ENCODE assay signal across 28 mouse cellular contexts in the genomic region with DNA sequence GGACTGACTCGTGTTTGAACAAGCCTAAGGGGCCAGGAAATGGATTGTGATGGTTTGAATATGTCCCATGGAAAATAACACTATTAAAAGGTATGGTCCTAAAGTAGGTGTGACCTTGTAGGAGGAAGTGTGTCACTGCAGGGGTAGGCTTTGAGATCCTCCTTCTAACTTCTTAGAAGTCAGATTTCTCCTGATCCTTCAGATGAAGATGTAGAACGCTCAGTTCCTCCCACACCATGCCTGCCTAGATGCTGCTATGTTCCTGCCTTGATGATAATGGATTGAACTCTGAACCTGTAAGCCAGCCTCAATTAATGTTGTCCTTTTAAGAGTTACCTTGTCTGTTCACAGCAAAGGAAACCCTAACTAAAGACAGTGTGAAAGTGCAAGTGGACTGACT.
DNase-seq lines count a peak whose midpoint lies in the region; ATAC-seq lines count a peak whose summit lies in the region.
"Had no signal": no experiment of that assay in that cellular context is flagged by ENCODE, and none has a peak within 500 bp of the region (broad histone marks: within the 10 kb centered on the region; RNA-seq: fewer than 3 reads in every experiment).

No protein-coding gene starts in this region.

- H3K27ac ChIP-seq in liver, embryonic 12.5 days = 0 out of 2 replicates have a peak overlapping the region, but pooled peaks have one; percentile 36
- H3K27ac ChIP-seq in liver, embryonic 11.5 days (ENCODE audit: low read depth, low read length) = no peak overlapping the region
- H3K27ac ChIP-seq: embryonic facial prominence, embryonic 10.5 days; embryonic facial prominence, embryonic 13.5 days; forebrain, embryonic 12.5 days; forebrain, embryonic 15.5 days; heart, embryonic 15.5 days; hindbrain, embryonic 10.5 days; hindbrain, embryonic 13.5 days had no signal

- no peak overlapping the region for H3K4me3 ChIP-seq in liver, embryonic 12.5 days
- no peak overlapping the region for H3K4me3 ChIP-seq in liver, embryonic 11.5 days (ENCODE audit: low read depth, low read length)
- H3K4me3 ChIP-seq: embryonic facial prominence, embryonic 10.5 days; embryonic facial prominence, embryonic 13.5 days; erythroblast, embryonic 14.5 days; forebrain, embryonic 12.5 days; forebrain, embryonic 15.5 days; heart, embryonic 12.5 days; heart, embryonic 15.5 days; hindbrain, embryonic 10.5 days; hindbrain, embryonic 13.5 days had no signal

- peaks cover 73% of the 10 kb centered on the region for H3K4me1 ChIP-seq in liver, embryonic 12.5 days
- H3K4me1 ChIP-seq in liver, embryonic 11.5 days (replicated peaks; ENCODE audit: control insufficient read depth, insufficient read depth, low read length) = peaks cover 38% of the 10 kb centered on the region
- H3K4me1 ChIP-seq: forebrain, embryonic 15.5 days had no signal

- H3K9me3 ChIP-seq in liver, embryonic 12.5 days (replicated peaks) = no peaks in the 10 kb centered on the region
- no peaks in the 10 kb centered on the region for H3K9me3 ChIP-seq in liver, embryonic 11.5 days (ENCODE audit: control insufficient read depth, low read length)
- H3K9me3 ChIP-seq: embryonic facial prominence, embryonic 10.5 days; embryonic facial prominence, embryonic 13.5 days; forebrain, embryonic 12.5 days; forebrain, embryonic 15.5 days; heart, embryonic 12.5 days; heart, embryonic 15.5 days; hindbrain, embryonic 10.5 days; hindbrain, embryonic 13.5 days had no signal

- ATAC-seq in liver, embryonic 12.5 days = no peak
- no peak for ATAC-seq in liver, embryonic 11.5 days (replicated peaks; ENCODE audit: low FRiP score)
- ATAC-seq in activated CD4-positive, CD25-positive, alpha-beta regulatory T cell, adult 4 months = peak; percentile 33
- ATAC-seq: forebrain, embryonic 15.5 days; hindbrain, embryonic 16.5 days had no signal

- peaks cover 36% of the 10 kb centered on the region for H3K36me3 ChIP-seq in liver, embryonic 12.5 days
- peaks cover 4% of the 10 kb centered on the region; the same call in 1 of the 2 replicates for H3K36me3 ChIP-seq in liver, embryonic 11.5 days (ENCODE audit: control insufficient read depth, insufficient read depth, low read length)
- H3K36me3 ChIP-seq: forebrain, embryonic 12.5 days; forebrain, embryonic 15.5 days; heart, embryonic 15.5 days; hindbrain, embryonic 13.5 days had no signal

- no peak overlapping the region for H3K9ac ChIP-seq in liver, embryonic 12.5 days
- H3K9ac ChIP-seq in liver, embryonic 11.5 days (ENCODE audit: low read depth, low read length) = no peak overlapping the region
- H3K9ac ChIP-seq: embryonic facial prominence, embryonic 13.5 days; forebrain, embryonic 12.5 days; forebrain, embryonic 15.5 days; heart, embryonic 12.5 days; heart, embryonic 15.5 days; hindbrain, embryonic 13.5 days had no signal

- H3K27me3 ChIP-seq in liver, embryonic 12.5 days (replicated peaks) = no peaks in the 10 kb centered on the region
- H3K27me3 ChIP-seq in liver, embryonic 11.5 days (replicated peaks; ENCODE audit: control insufficient read depth, insufficient read depth, low read length) = no peaks in the 10 kb centered on the region
- H3K27me3 ChIP-seq: embryonic facial prominence, embryonic 13.5 days; forebrain, embryonic 15.5 days; heart, embryonic 12.5 days; heart, embryonic 15.5 days; hindbrain, embryonic 13.5 days had no signal

- DNase-seq in adrenal gland, postnatal 10 days = peak; percentile 1
- no peak for DNase-seq in adrenal gland, adult 2 months
- DNase-seq in liver, embryonic 11.5 days (ENCODE audit: low spot score) = no peak
- DNase-seq in naive thymus-derived CD4-positive, alpha-beta T cell, adult 2 months (ENCODE audit: low read depth) = peak; percentile 55
- DNase-seq in kidney, postnatal 10 days = no peak
- DNase-seq in left cerebral cortex, adult 8-10 months (ENCODE audit: low spot score in 2 of 2) = no peak
- DNase-seq: adrenal gland, postnatal 14 days; cerebellum, adult 11 months; cerebellum, adult 2 months; cerebellum, postnatal 10 days; cerebellum, postnatal 36 days; embryo, embryonic 11 days; gastrocnemius, postnatal 10 days; gastrocnemius, postnatal 36 days; heart, postnatal 10 days; heart, postnatal 36 days had no signal

- 85% methylated on average over 2 of the region's 2 CpGs for WGBS in liver, embryonic 12.5 days (ENCODE audit: insufficient replicate concordance)
- WGBS in liver, embryonic 11.5 days = 83% methylated on average over 2 of the region's 2 CpGs

- H3K4me2 ChIP-seq in liver, embryonic 12.5 days = no peak overlapping the region
- no peak overlapping the region for H3K4me2 ChIP-seq in liver, embryonic 11.5 days
- H3K4me2 ChIP-seq: embryonic facial prominence, embryonic 13.5 days; forebrain, embryonic 12.5 days; forebrain, embryonic 15.5 days; heart, embryonic 12.5 days; heart, embryonic 15.5 days; hindbrain, embryonic 13.5 days had no signal

Comparison
In these comparisons a context has a peak if more than half of its experiments do, and no peak if none do; other contexts are left out.
1. DNase-seq: peak in adrenal gland, postnatal 10 days (single experiment) and naive thymus-derived CD4-positive, alpha-beta T cell, adult 2 months (single experiment); none in adrenal gland, adult 2 months (single experiment), liver, embryonic 11.5 days (single experiment), kidney, postnatal 10 days (single experiment) and left cerebral cortex, adult 8-10 months (0 of 2).